Mouse (Mus musculus): ENCODE data around the gene Ccdc88c. TPM values are rescaled to one million over a fixed set of nuclear protein-coding genes. Genes with fewer than 3 reads are reported as not detected.

The Ccdc88c gene
- total RNA-seq, 2 experiments from 2014 or later = 29.2 to 37.2 TPM

DNA sequence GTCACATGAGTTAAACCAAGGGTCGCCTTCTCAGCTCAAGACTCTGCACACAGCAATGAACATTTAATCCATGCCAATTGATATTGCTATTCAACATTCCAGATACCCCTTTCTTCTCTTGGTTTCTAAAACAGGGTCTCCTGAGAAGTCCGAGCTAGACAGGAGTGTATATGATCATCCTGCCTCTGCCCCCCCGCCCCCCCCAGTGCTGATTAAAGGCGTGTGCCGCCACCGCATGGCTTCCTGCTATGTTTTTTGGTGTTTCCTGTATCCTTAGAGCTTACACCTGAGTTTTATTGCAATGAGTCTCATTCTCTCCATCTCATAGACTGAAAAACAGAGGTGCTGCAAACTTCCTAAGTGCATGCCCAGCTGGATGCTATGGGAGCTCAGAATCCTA is 127.5 kb downstream of the Ccdc88c start:
- DNase-seq = no peak
- intact Hi-C loops (cut with DNase I; ENCODE audit: low total_unique reads) = no loop called here

DNA sequence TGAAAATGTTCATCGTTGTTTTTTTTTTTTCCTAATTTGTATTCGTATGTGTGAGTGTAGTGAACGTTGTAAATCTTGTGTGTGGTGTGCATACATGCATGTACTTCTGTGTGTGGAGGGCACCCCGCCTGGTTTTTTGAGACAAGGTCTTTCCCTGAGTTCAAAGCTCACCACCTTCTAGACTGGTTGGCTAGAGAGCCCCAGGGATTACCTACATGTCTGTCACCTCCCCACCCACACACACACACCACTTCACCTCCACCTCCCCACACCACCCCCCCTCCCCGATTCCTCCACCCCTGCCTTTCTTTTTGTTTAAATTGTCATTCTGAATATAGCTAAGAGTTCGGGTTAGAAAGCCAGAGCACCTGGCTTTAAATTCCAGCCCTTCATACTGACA is 128.0 kb downstream of the Ccdc88c start:
- intact Hi-C loops (cut with DNase I; ENCODE audit: low total_unique reads) = no loop called here
- no peak for DNase-seq

DNA sequence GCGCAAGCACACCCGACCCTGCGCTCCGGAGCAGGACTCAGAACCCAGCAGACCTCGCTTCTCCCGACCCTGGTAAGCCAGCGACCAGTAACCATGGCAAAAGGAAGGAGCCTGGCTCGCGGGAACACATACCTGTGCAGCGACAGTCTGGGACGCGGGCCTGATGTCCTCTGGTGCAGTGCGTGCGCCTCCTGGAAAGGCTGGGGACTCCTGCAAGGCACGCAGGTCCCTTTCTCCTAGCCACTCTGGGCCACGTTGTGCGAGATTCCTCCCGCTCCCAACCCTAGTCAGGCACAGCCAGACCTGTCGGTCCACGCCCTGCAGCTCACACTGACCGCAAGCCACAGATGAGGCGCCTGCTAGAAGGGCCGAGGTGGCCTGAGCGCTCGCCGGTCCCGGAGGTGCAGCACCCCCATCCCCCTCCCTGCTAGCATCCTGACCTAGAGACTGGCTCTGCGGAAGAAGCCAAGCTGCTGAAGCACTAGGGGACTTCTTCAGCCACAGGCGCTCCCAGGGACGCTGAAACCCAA is 129.7 kb downstream of the Ccdc88c start:
- intact Hi-C loops (cut with DNase I; ENCODE audit: low total_unique reads) = no loop called here
- DNase-seq = no peak

DNA sequence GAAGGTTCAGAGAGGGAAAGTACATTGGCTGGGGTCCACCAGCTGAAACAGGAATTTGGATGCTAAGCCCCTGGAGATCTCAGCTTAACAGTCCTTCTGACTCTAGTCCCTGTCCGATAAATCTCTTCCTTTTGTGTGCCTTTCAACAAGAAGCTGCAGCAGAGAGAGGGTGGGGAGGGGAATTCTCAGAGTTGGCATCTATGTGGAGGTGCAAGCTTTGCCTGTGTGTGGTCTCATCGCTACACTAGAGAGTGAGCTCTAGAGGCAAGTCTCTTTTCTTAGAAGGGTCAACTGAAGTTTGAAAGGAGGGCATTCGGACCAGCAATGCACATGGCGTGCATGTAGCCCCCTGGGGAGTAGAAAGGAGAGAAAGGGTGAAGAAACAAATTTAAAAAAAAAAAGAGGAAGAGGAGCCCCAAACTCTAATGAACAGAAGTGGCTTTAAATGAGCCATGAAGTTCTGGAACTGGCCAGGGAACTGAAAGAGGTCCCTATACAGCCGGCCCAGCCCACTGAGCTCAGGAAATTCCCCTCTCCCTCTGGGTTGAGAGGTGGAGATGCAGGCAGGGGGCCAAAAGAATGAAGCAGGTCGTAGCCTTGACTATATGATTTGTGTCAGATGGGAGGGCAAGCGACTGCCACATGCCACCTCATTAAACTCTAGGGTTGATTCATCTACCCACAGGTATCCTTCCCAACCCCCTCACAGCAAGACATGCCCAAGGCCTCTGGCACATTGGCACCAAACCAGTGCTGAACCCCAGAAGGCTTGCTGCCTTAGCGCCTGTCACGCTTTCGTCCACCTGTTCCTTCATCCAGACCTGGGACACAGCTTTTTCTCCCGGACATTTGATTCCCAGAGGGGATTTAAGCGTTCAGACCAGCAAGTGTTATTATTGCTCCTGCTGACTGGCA is 130.9 kb downstream of the Ccdc88c start:
- DNase-seq = no peak
- intact Hi-C loops (cut with DNase I; ENCODE audit: low total_unique reads) = no loop called here

DNA sequence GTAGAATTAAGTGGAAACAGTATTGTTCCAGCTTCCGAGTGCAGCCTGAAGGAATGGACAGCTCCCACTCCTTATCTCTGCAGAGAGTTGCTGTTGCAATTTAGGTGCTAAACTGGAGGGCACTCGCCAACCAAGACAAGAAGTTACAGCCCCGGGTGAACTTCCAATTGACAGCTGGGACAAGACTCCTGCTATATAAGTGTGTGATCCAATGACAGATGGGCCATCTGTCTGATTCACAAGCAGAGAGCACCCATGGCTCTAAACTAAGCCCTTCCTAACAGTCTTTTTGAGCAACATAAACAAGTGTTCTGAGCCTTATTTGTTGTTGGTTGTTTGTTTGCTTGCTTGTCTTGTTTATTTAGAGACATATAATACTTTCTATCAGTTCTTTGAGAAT is 132.2 kb downstream of the Ccdc88c start:
- intact Hi-C loops (cut with DNase I; ENCODE audit: low total_unique reads) = no loop called here
- no peak for DNase-seq

DNA sequence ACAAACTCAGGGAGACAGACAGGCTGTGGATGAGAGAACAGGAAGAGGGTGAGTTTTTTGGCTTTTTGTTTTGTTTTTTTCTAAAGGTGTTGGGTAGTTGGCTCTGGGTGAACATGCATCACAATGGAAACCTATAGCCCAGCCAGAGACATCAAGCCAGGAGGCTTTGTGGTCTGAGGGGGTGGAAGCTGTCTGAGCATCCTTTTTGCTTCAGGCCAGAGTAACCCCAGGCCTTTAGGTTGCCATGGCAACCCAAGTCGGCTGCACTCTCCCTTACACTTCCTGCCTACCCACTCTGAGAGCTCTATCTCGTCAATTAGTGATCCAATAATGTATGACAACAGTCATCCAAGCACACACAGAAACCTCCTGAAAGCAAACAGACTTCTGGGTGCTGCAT is 133.4 kb downstream of the Ccdc88c start:
- no peak for DNase-seq
- intact Hi-C loops (cut with DNase I; ENCODE audit: low total_unique reads) = no loop called here

DNA sequence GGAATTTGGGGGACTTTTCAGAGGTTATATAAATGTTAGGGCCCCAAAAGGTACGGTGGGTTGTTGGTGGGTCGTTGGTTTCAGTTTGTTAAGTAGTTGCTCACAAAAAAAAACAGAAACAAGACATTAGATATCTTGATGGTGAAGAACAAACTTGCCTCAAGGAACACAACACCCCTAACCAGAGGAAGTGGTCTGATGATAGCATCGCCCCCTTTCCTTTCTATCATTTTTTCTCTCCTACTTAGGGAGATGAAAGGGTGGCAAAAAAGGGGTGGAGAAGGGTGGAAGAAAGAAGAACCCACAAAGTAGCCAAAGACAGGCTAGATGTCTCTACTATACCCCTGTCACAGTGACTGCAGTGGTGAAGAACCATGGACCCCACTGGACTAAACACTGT is 138.3 kb downstream of the Ccdc88c start:
- DNase-seq = no peak
- intact Hi-C loops (cut with DNase I; ENCODE audit: low total_unique reads) = no loop called here

DNA sequence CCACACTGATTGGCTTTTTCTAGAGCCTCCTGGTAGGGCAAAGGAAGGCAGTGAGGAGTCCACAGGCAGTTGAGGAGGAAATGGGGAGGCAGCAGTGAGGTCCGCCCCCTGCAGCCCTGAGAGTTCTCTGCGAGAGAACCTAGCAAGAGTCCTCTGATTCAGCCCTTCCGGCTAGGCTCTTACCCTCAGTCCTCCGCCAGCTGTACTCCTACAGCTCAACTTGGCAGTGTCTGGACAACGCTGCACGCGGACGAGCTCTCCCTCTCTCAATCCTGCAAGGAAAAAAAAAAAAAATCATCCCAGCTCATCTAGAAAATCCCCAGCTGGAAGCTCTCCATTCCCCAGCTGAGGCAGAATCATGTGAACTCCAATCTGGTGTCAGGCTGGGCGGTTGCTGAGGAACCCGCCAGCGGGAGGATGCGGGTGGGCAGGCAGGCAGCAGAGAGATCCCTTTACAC is 141.0 kb downstream of the Ccdc88c start:
- peak; percentile 38 for DNase-seq
- intact Hi-C loops (cut with DNase I; ENCODE audit: low total_unique reads) = no loop called here

DNA sequence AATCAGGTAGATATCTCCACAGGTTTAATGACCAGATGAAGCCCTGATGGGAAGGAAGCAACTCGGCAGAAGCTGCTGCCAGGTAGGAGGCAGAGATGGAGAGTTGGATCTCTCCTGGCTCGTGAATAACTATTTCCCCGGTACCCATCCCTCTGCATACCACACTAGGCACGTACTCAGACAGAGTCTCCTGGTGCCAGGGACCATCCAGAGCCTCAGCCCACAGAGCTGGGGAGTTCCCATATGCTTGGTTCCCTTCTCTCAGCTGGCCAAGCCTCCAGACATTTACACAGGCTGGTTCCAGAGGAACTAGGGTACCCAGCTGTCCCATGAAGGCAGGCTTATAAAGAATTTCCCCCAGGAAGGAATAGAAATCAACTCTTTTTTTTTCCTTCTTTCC is 142.0 kb downstream of the Ccdc88c start:
- intact Hi-C loops (cut with DNase I; ENCODE audit: low total_unique reads) = no loop called here
- no peak for DNase-seq

DNA sequence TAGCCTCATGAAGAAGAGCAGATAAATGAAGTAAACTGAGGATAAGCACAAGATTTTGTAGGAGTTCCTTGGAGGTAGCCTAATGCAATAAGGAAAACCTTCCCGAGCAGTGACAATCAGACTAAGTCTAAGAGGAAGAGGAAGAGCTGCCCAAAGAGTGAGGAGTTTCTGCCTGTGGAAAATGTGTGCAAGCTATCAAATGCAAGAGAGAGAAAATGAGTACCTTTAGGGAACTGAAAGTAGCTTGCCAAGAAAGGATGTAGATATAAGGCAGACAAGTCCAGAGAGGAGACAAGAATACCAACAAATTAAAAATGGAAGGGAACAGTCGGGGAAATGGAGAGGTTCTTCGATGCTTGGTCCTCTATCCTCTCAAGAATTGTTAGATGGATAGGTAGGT is 143.3 kb downstream of the Ccdc88c start:
- DNase-seq = no peak
- intact Hi-C loops (cut with DNase I; ENCODE audit: low total_unique reads) = no loop called here

DNA sequence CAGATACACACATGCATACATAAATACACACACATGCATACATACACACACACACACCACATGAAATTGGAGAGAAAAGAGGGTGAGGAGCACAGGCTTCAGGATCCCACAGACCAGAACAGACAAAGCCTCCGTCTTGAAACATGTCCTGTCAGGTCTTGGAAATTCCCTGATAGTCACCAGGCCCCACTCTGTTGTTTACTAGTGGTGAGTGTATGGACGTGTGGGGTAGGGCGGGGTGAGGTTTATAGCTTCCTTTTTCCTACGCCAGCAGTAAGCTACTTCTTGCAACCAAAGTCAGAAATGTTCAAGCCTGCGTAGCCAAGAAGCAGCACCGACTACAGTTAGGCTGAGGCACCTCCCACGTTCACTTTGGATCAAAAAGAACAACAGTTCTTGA is 145.7 kb downstream of the Ccdc88c start:
- intact Hi-C loops (cut with DNase I; ENCODE audit: low total_unique reads) = no loop called here
- DNase-seq = no peak

DNA sequence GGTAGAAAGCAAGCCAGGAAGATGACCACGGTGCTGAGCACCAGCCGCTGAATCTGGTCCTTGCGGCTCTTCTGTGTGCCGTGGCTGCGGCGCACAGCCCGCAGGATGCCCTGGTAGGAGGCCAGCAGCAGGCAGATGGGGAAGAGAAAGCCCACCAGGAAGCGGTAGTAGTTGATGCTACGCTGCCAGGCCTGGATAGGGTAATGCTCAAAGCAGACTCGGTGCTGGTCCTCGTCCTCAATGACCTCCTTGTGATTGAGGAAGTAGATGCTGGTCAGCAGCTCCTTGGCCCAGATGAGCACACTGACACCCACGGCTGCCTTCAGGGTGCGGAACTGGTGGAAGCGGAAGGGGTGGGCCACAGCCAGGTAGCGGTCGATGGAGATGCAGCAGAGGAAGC is 150.3 kb downstream of the Ccdc88c start:
- intact Hi-C loops (cut with DNase I; ENCODE audit: low total_unique reads) = no loop called here
- DNase-seq = no peak

DNA sequence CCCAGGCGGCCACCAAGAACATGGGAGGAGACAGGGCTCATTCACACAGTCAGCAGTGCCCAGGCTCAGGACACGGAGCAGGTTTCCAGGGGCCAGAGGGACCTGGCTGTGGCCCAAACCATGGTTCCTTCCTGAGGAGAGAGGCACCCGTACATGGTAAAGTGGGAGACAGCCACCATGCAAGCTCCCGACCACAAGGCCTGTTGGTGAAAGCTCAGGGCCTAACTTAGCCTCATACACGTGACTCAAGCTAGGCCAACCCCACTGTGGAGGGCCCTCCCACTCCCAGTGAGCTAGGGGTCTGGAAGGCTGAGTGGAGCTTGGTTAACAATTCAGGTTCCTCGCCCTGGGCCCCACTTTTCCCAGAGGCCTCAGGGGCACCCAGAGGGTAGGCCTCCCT is 150.9 kb downstream of the Ccdc88c start:
- no peak for DNase-seq
- intact Hi-C loops (cut with DNase I; ENCODE audit: low total_unique reads) = no loop called here

DNA sequence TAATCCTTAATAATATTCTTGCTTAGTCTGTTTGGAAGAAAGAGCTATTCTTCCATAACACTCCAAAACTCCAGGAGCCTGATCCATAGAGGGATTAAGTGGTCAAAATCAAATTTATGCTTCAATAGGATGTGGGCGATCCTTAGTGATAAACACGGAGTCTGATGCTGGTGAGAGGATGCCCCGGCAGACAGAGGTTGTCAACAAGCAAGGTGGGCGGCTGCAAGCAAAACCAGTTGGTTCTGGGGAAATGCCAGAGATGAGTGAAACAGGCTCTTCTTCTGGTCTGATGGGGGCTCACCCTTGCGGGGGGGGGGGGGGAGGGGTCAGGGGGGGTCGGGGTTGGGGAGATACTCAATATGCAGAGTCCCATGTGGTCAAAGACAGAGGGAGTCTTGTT is 152.9 kb downstream of the Ccdc88c start:
- intact Hi-C loops (cut with DNase I; ENCODE audit: low total_unique reads) = no loop called here
- DNase-seq = no peak

DNA sequence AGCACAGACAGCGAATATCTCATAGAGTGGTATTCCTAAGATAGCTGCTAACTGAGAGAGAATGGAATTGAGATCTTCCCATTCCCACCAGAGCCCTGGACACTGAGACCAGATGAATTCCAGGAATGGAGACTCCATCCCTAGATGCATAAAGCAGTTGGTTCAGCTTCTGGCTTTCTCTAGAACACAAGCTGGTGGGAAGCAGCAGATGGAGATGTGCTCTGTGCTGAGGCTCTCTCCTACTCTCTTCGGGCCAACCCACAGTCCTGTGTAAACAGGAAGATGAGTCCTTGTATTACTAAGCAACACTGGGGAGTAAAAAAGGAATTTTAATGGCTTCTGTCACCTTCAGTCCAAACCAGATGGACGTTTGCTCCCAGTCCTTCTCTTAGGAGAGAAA is 153.3 kb downstream of the Ccdc88c start:
- no peak for DNase-seq
- intact Hi-C loops (cut with DNase I; ENCODE audit: low total_unique reads) = no loop called here

DNA sequence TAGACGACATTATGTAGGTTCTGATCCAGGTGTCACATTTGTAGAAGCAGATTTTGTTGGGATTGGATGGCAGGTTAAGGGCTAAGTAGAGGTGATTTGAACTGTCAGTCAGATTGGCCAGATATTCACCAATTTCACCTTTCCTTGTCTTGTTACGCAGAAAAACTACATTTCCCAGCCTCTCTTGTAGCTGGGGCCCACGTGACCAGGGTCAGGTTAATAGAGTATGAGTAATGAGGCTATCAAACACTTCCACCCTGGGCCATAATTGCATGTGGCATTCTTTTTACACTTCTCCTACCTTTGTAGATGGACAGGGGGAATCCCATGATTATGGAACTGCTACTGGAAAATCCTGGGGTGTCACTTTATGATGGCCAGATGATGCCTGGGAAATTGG is 155.2 kb downstream of the Ccdc88c start:
- DNase-seq = no peak
- intact Hi-C loops (cut with DNase I; ENCODE audit: low total_unique reads) = no loop called here

DNA sequence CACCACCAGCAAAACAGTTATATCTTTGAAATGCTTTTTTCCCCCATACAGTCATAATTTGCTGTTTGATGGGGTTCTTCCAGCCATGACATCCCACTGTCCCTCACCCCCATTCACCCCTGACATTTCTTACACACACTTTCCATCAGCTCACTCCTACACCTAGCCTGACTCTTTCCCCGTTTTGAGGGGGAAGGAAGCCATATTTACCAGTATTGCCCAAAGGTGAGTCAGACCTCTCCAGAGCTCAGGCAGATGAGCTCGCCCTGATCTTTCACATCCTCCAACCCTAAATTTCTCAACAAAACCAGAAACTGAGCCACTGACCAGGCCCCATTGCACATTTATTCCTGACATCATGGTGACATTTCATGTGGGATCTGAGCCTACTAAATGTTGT is 157.0 kb downstream of the Ccdc88c start:
- intact Hi-C loops (cut with DNase I; ENCODE audit: low total_unique reads) = no loop called here
- DNase-seq = no peak

DNA sequence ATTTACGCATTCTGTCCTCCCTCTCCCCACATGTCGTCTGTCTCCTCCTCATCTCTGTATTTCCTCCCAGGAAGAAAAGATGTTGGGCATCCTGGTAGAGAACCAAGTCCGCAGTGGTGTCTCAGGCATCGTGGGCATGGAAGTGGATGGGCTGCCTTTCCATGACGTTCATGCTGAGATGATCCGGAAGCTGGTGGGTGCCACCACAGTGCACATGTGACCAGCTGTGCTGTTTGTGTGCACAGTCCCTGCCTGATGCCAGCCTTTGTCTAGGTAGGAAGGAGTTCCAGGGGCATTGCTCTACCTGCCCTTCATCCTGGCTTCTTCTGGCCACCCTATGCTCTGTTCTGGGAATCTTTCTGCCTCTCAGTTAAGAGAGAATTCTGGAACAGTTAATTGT is 157.6 kb downstream of the Ccdc88c start:
- no peak for DNase-seq
- intact Hi-C loops (cut with DNase I; ENCODE audit: low total_unique reads) = no loop called here

DNA sequence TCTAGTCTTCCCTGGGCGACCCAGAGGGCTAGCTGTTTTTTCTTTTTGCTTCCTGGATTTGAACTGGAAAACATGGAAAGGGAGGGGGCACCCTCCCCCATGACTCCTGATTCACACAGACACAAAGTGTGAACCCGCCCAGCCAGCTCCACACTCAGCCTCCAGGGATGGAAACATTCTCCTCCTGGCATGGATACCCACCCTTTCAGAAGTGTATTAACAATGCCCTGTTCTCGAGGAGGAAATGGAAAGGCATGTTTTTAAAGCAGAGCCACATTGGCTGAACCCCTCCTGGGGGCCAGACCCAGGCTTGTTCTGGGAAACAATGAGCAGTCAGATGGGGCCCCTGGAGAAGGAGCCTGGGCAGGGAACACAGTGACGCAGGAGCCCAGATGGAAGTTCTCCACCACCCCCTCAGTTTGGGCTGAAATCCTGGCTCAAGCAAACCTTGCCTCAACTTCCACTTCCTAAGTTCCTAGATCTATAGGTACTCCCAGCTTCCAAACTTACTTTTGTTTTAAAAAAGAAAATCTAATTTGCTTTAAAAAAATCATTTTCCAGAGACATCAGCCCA is 160.7 kb downstream of the Ccdc88c start:
- intact Hi-C loops (cut with DNase I; ENCODE audit: low total_unique reads) = loop anchor here (5.0 kb wide), 1 partner anchor 39 kb away; the partner anchor contains the start of gene Gpr68
- no peak for DNase-seq

DNA sequence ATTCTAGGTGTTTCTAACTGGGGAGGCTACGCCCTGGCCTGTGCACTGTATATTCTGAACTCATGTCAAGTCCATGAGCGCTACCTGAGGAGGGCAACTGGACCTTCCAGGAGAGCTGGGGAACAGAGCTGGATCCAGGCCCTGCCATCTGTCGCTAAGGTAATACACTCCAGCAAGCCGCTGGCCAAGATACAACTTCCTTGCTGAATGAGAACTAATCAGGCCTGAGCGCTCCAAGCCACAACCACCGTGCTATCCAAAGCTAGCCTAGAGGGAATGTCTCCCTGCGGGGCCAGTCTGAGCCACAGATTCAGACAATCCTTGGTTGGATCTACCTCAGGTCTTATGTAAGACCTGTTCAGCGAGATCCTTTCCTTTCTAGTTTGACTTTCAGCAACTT is 161.8 kb downstream of the Ccdc88c start:
- peak; percentile 58 for DNase-seq
- intact Hi-C loops (cut with DNase I; ENCODE audit: low total_unique reads) = loop anchor here (5.0 kb wide), 1 partner anchor 40 kb away; the partner anchor contains the start of gene Gpr68
